Mouse (Mus musculus): ENCODE results near the gene Tbkbp1.

The Tbkbp1 gene

GRCm38 (mm10) chr11:97126645-97127468 is 24.4 kb downstream of the Tbkbp1 start:
- peak; percentile 50 for DNase-seq

- DNase-seq, result no peak
Measured at GRCm38 (mm10) chr11:97124266-97125036, 26.8 kb downstream of the Tbkbp1 start.

GRCm38 (mm10) chr11:97123282-97123890 is 27.9 kb downstream of the Tbkbp1 start:
- no peak for DNase-seq

- DNase-seq, result no peak
Measured at GRCm38 (mm10) chr11:97120641-97121040, 30.7 kb downstream of the Tbkbp1 start.

- DNase-seq, result no peak
Measured at GRCm38 (mm10) chr11:97120221-97120620, 31.1 kb downstream of the Tbkbp1 start.

- DNase-seq, result no peak
Measured at GRCm38 (mm10) chr11:97115797-97116196, 35.5 kb downstream of the Tbkbp1 start.

- DNase-seq, result no peak
Measured at GRCm38 (mm10) chr11:97114671-97115601, 36.4 kb downstream of the Tbkbp1 start, which contains the start of gene Tbx21. Tbx21 (minus strand) TSS chr11:97115331.

- no peak for DNase-seq
Measured at GRCm38 (mm10) chr11:97112519-97113125, 38.7 kb downstream of the Tbkbp1 start.

- no peak for DNase-seq
Measured at GRCm38 (mm10) chr11:97108976-97109375, 42.3 kb downstream of the Tbkbp1 start.

- DNase-seq, result no peak
Measured at GRCm38 (mm10) chr11:97104091-97104483, 47.2 kb downstream of the Tbkbp1 start.

GRCm38 (mm10) chr11:97103163-97104090 is 47.9 kb downstream of the Tbkbp1 start:
- DNase-seq, result no peak

- DNase-seq, result peak; percentile 66
Measured at GRCm38 (mm10) chr11:97101722-97102121, 49.6 kb downstream of the Tbkbp1 start.

GRCm38 (mm10) chr11:97098791-97099190 is 52.5 kb downstream of the Tbkbp1 start:
- DNase-seq, result peak; percentile 47

- no peak for DNase-seq
Measured at GRCm38 (mm10) chr11:97094600-97094999, 56.7 kb downstream of the Tbkbp1 start.

- no peak for DNase-seq
Measured at GRCm38 (mm10) chr11:97086365-97086764, 64.9 kb downstream of the Tbkbp1 start.
